Mouse (Mus musculus) lung, adult 2 months (tissue): ENCODE measurements at regions not wholly inside any gene's neighbourhood (a gene's known extent, or its start where the extent isn't known, plus 50 kb on each side); places are given as distances from the start of the nearest gene placed in this dataset.

Experiments used
- CTCF ChIP-seq: fragments of 200-500 bp; IDR thresholded peaks from 2 replicates; pipeline ENCODE4 v1.5.1; 2011; ENCODE audit warnings: mild to moderate bottlenecking, low read length, control low read depth; ENCODE audit not compliant: insufficient read depth
- POLR2A ChIP-seq: fragments of 200-500 bp; IDR thresholded peaks from 2 replicates; pipeline ENCODE4 v1.6.1; 2011; ENCODE audit warnings: low read depth, mild to moderate bottlenecking, control low read depth, low read length, borderline replicate concordance; ENCODE audit errors: extremely low read depth

DNA sequence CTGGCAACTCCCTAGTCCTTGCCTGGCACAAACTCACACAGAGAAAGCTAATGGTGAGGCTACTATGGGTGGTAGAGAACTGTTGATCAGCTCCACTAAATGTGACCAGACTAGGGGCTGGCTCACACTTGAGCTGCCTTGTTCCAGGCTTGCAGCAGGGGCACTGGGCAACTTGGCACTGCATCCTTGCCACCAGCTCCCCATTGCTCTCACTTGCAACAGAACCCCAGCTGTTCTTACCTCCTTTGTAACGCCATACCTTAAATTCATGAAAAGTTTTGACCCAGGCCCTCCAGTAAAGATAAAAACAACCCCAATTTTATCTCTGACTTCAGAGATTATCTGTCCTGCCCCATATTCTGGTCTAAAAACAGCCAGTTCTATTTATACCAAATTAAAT lies 328.7 kb downstream of the Diras2 start:
- TF ChIP-seq CTCF: no peak
- no peak for TF ChIP-seq POLR2A
